Mouse (Mus musculus): ENCODE data around the gene Rhbdf1. TPM values are rescaled to one million over a fixed set of nuclear protein-coding genes. Genes with fewer than 3 reads are reported as not detected.

The Rhbdf1 gene
- polyA plus RNA-seq, 1 experiment, result 4.7 TPM

GRCm38 (mm10) chr11:32256566-32256965, 34.5 kb upstream of the Rhbdf1 start:
- TF ChIP-seq POLR2A (IDR thresholded peaks at IDR 0.05; ENCODE audit: borderline replicate concordance, low read depth, low read length), result no peak
- Histone ChIP-seq H3K4me3 (ENCODE audit: insufficient read depth, low read length) (no peak overlapping the region), H3K27ac (ENCODE audit: insufficient read depth, low read depth, low read length) (no peak overlapping the region), H3K4me1 (ENCODE audit: control insufficient read depth, insufficient read depth, low read length) (no peaks in the 10 kb centered on the region)

GRCm38 (mm10) chr11:32256146-32256545, 34.0 kb upstream of the Rhbdf1 start:
- TF ChIP-seq CTCF (IDR thresholded peaks at IDR 0.05; ENCODE audit: low read depth, low read length) (no peak), POLR2A (IDR thresholded peaks at IDR 0.05; ENCODE audit: borderline replicate concordance, low read depth, low read length) (no peak)
- Histone ChIP-seq H3K4me3 (ENCODE audit: insufficient read depth, low read length) (no peak overlapping the region), H3K27ac (ENCODE audit: insufficient read depth, low read depth, low read length) (no peak overlapping the region), H3K4me1 (ENCODE audit: control insufficient read depth, insufficient read depth, low read length) (no peaks in the 10 kb centered on the region)

GRCm38 (mm10) chr11:32253121-32253520, 31.0 kb upstream of the Rhbdf1 start:
- TF ChIP-seq CTCF (IDR thresholded peaks at IDR 0.05; ENCODE audit: low read depth, low read length) (no peak), POLR2A (IDR thresholded peaks at IDR 0.05; ENCODE audit: borderline replicate concordance, low read depth, low read length) (no peak)
- no peaks in the 10 kb centered on the region for H3K4me1 ChIP-seq (ENCODE audit: control insufficient read depth, insufficient read depth, low read length)
- H3K27ac ChIP-seq (ENCODE audit: insufficient read depth, low read depth, low read length), result no peak overlapping the region
- H3K4me3 ChIP-seq (ENCODE audit: insufficient read depth, low read length), result no peak overlapping the region

GRCm38 (mm10) chr11:32250880-32251763, 29.0 kb upstream of the Rhbdf1 start:
- Histone ChIP-seq H3K4me1 (ENCODE audit: control insufficient read depth, insufficient read depth, low read length) (no peaks in the 10 kb centered on the region), H3K4me3 (ENCODE audit: insufficient read depth, low read length) (no peak overlapping the region), H3K27ac (ENCODE audit: insufficient read depth, low read depth, low read length) (no peak overlapping the region)
- TF ChIP-seq POLR2A (IDR thresholded peaks at IDR 0.05; ENCODE audit: borderline replicate concordance, low read depth, low read length), result no peak
- no peak for TF ChIP-seq CTCF (IDR thresholded peaks at IDR 0.05; ENCODE audit: low read depth, low read length)

GRCm38 (mm10) chr11:32248350-32248749, 26.2 kb upstream of the Rhbdf1 start:
- H3K27ac ChIP-seq (ENCODE audit: insufficient read depth, low read depth, low read length), result no peak overlapping the region
- TF ChIP-seq CTCF (IDR thresholded peaks at IDR 0.05; ENCODE audit: low read depth, low read length) (no peak), POLR2A (IDR thresholded peaks at IDR 0.05; ENCODE audit: borderline replicate concordance, low read depth, low read length) (no peak)
- H3K4me3 ChIP-seq (ENCODE audit: insufficient read depth, low read length), result no peak overlapping the region
- H3K4me1 ChIP-seq (ENCODE audit: control insufficient read depth, insufficient read depth, low read length), result no peaks in the 10 kb centered on the region

- TF ChIP-seq CTCF (IDR thresholded peaks at IDR 0.05; ENCODE audit: low read depth, low read length) (no peak), POLR2A (IDR thresholded peaks at IDR 0.05; ENCODE audit: borderline replicate concordance, low read depth, low read length) (no peak)
- Histone ChIP-seq H3K27ac (ENCODE audit: insufficient read depth, low read depth, low read length) (no peak overlapping the region), H3K4me1 (ENCODE audit: control insufficient read depth, insufficient read depth, low read length) (no peaks in the 10 kb centered on the region), H3K4me3 (ENCODE audit: insufficient read depth, low read length) (no peak overlapping the region)
Observed at GRCm38 (mm10) chr11:32247068-32247467, 25.0 kb upstream of the Rhbdf1 start.

- no peaks in the 10 kb centered on the region for H3K4me1 ChIP-seq (ENCODE audit: control insufficient read depth, insufficient read depth, low read length)
- no peak for TF ChIP-seq POLR2A (IDR thresholded peaks at IDR 0.05; ENCODE audit: borderline replicate concordance, low read depth, low read length)
- no peak for TF ChIP-seq CTCF (IDR thresholded peaks at IDR 0.05; ENCODE audit: low read depth, low read length)
- no peak overlapping the region for H3K27ac ChIP-seq (ENCODE audit: insufficient read depth, low read depth, low read length)
- H3K4me3 ChIP-seq (ENCODE audit: insufficient read depth, low read length), result no peak overlapping the region
Observed at GRCm38 (mm10) chr11:32245614-32246013, 23.5 kb upstream of the Rhbdf1 start.

- TF ChIP-seq CTCF (IDR thresholded peaks at IDR 0.05; ENCODE audit: low read depth, low read length) (no peak), POLR2A (IDR thresholded peaks at IDR 0.05; ENCODE audit: borderline replicate concordance, low read depth, low read length) (no peak)
- Histone ChIP-seq H3K27ac (ENCODE audit: insufficient read depth, low read depth, low read length) (no peak overlapping the region), H3K4me3 (ENCODE audit: insufficient read depth, low read length) (no peak overlapping the region), H3K4me1 (ENCODE audit: control insufficient read depth, insufficient read depth, low read length) (no peaks in the 10 kb centered on the region)
Observed at GRCm38 (mm10) chr11:32244617-32245016, 22.5 kb upstream of the Rhbdf1 start.

GRCm38 (mm10) chr11:32244064-32244463, 22.0 kb upstream of the Rhbdf1 start:
- Histone ChIP-seq H3K27ac (ENCODE audit: insufficient read depth, low read depth, low read length) (no peak overlapping the region), H3K4me1 (ENCODE audit: control insufficient read depth, insufficient read depth, low read length) (no peaks in the 10 kb centered on the region), H3K4me3 (ENCODE audit: insufficient read depth, low read length) (no peak overlapping the region)
- TF ChIP-seq CTCF (IDR thresholded peaks at IDR 0.05; ENCODE audit: low read depth, low read length), result no peak
- TF ChIP-seq POLR2A (IDR thresholded peaks at IDR 0.05; ENCODE audit: borderline replicate concordance, low read depth, low read length), result no peak

GRCm38 (mm10) chr11:32243205-32243955, 21.3 kb upstream of the Rhbdf1 start:
- no peak for TF ChIP-seq POLR2A (IDR thresholded peaks at IDR 0.05; ENCODE audit: borderline replicate concordance, low read depth, low read length)
- no peak for TF ChIP-seq CTCF (IDR thresholded peaks at IDR 0.05; ENCODE audit: low read depth, low read length)
- no peak overlapping the region for H3K27ac ChIP-seq (ENCODE audit: insufficient read depth, low read depth, low read length)
- H3K4me1 ChIP-seq (ENCODE audit: control insufficient read depth, insufficient read depth, low read length), result no peaks in the 10 kb centered on the region
- no peak overlapping the region for H3K4me3 ChIP-seq (ENCODE audit: insufficient read depth, low read length)

Data from bone marrow macrophage, adult 2 months (primary cell).